Mouse (Mus musculus) hindbrain, embryonic 16.5 days (tissue): ENCODE data around the gene Rpl6. TPM values are rescaled to one million over a fixed set of nuclear protein-coding genes. Genes with fewer than 3 reads are reported as not detected.

ENCODE experiments used
- ATAC-seq: fragments of 200-750 bp; cut with Nextera tagmentation; 2 replicates; pipeline ENCODE4 v1.8.0; 2017; ENCODE audit warnings: moderate TSS enrichment, moderate library complexity
- H3K27ac ChIP-seq: fragments of 300-500 bp; sonication (generic); 2 replicates; pipeline ENCODE4 v1.5.1; 2014; ENCODE audit warnings: low read depth, mild to moderate bottlenecking, control low read depth, low read length, moderate library complexity
- H3K27me3 ChIP-seq: fragments of 300-500 bp; sonication (generic); replicated peaks from 2 replicates; pipeline ENCODE4 v1.6.1; 2014; ENCODE audit warnings: low read length; ENCODE audit not compliant: control insufficient read depth, insufficient read depth
- H3K36me3 ChIP-seq: fragments of 300-500 bp; sonication (generic); 2 replicates; pipeline ENCODE4 v1.6.1; 2014; ENCODE audit warnings: mild to moderate bottlenecking, low read length, moderate library complexity, mixed read lengths; ENCODE audit not compliant: control insufficient read depth, insufficient read depth
- H3K4me1 ChIP-seq: fragments of 300-500 bp; sonication (generic); 2 replicates; pipeline ENCODE4 v1.6.1; 2014; ENCODE audit warnings: low read depth, low read length; ENCODE audit not compliant: control insufficient read depth, insufficient read depth
- H3K4me2 ChIP-seq: fragments of 300-500 bp; sonication (generic); 2 replicates; pipeline ENCODE4 v1.6.1; 2014; ENCODE audit warnings: mild to moderate bottlenecking, low read length, control low read depth, moderate library complexity
- H3K4me3 ChIP-seq: fragments of 300-500 bp; sonication (generic); 2 replicates; pipeline ENCODE4 v1.5.1; 2014; ENCODE audit warnings: mild to moderate bottlenecking, low read length, control low read depth, moderate library complexity
- H3K9ac ChIP-seq: fragments of 300-500 bp; sonication (generic); 2 replicates; pipeline ENCODE4 v1.6.1; 2014; ENCODE audit warnings: low read depth, mild to moderate bottlenecking, control low read depth, low read length, moderate library complexity
- H3K9me3 ChIP-seq: fragments of 300-500 bp; sonication (generic); 2 replicates; pipeline ENCODE4 v1.6.1; 2014; ENCODE audit warnings: mild to moderate bottlenecking, low read length, moderate library complexity; ENCODE audit not compliant: control insufficient read depth
- WGBS: fragments of 180-500 bp; shearing (Covaris S2); extraction: QIAGEN DNeasy Blood & Tissue Kit; methylation state at CpG from one replicate; pipeline ENCODE4 v1.1.7; 2014; 5-methylcytosine and 5-hydroxymethylcytosine counted together
- polyA plus RNA-seq: library from polyadenylated mRNA; unstranded; fragments of >200 nt; fragmentation: Nextera tagmentation; extraction: Ambion mirVana; gene quantifications from 2 replicates; pipeline ENCODE4 v1.2.1, GENCODE M21; 2015

Rpl6 gene
- polyA plus RNA-seq, result 318 and 333 TPM in 2 replicates

GRCm38 (mm10) chr5:121204132-121205089 lies at the start of gene Rpl6:
Rpl6 (plus strand) TSS chr5:121204481.
- peak within 1 kb of the TSS; percentile 58 for H3K27ac ChIP-seq
- no peaks in the 10 kb centered on the region for H3K9me3 ChIP-seq
- H3K4me3 ChIP-seq, result peak within 1 kb of the TSS; percentile 60
- peak within 1 kb of the TSS; percentile 91 for H3K9ac ChIP-seq
- H3K27me3 ChIP-seq, result 0 out of 2 replicates have a peak, but pooled peaks cover 2% of the 10 kb centered on the region
- H3K36me3 ChIP-seq, result peaks cover 12% of the 10 kb centered on the region
- under 1% methylated on average over 52 of the region's 52 CpGs for WGBS
- peaks cover 11% of the 10 kb centered on the region for H3K4me1 ChIP-seq
- peak within 1 kb of the TSS; percentile 87 for H3K4me2 ChIP-seq
- peak; percentile 93 for ATAC-seq

GRCm38 (mm10) chr5:121156121-121156520 lies 48.2 kb upstream of the Rpl6 start:
- no peak overlapping the region for H3K4me3 ChIP-seq
- no peak overlapping the region for H3K4me2 ChIP-seq
- no peak overlapping the region for H3K9ac ChIP-seq
- no peaks in the 10 kb centered on the region for H3K9me3 ChIP-seq
- ATAC-seq, result no peak
- no peak overlapping the region for H3K27ac ChIP-seq
- no peaks in the 10 kb centered on the region for H3K4me1 ChIP-seq
- peaks cover 18% of the 10 kb centered on the region for H3K36me3 ChIP-seq
- 90% methylated on average over 4 of the region's 4 CpGs for WGBS
- no peaks in the 10 kb centered on the region for H3K27me3 ChIP-seq

GRCm38 (mm10) chr5:121157017-121157416 lies 47.3 kb upstream of the Rpl6 start:
- Histone ChIP-seq H3K4me3 (no peak overlapping the region), H3K4me1 (no peaks in the 10 kb centered on the region), H3K9ac (no peak overlapping the region), H3K4me2 (no peak overlapping the region), H3K36me3 (peaks cover 18% of the 10 kb centered on the region), H3K27ac (no peak overlapping the region), H3K27me3 (no peaks in the 10 kb centered on the region), H3K9me3 (no peaks in the 10 kb centered on the region)
- WGBS, result 80% methylated on average over 2 of the region's 2 CpGs
- ATAC-seq, result no peak

GRCm38 (mm10) chr5:121157489-121157888 lies 46.8 kb upstream of the Rpl6 start:
- no peak overlapping the region for H3K4me3 ChIP-seq
- WGBS, result 98% methylated on average over 5 of the region's 5 CpGs
- no peaks in the 10 kb centered on the region for H3K4me1 ChIP-seq
- H3K9ac ChIP-seq, result no peak overlapping the region
- no peak overlapping the region for H3K27ac ChIP-seq
- H3K36me3 ChIP-seq, result peaks cover 14% of the 10 kb centered on the region
- H3K4me2 ChIP-seq, result no peak overlapping the region
- H3K27me3 ChIP-seq, result no peaks in the 10 kb centered on the region
- ATAC-seq, result no peak
- H3K9me3 ChIP-seq, result no peaks in the 10 kb centered on the region

- Histone ChIP-seq H3K4me2 (no peak overlapping the region), H3K4me1 (no peaks in the 10 kb centered on the region), H3K27me3 (no peaks in the 10 kb centered on the region), H3K4me3 (no peak overlapping the region), H3K27ac (no peak overlapping the region), H3K9me3 (no peaks in the 10 kb centered on the region), H3K9ac (no peak overlapping the region), H3K36me3 (peaks cover 25% of the 10 kb centered on the region)
- no peak for ATAC-seq
- WGBS, result 90% methylated on average over 7 of the region's 7 CpGs
Observed at GRCm38 (mm10) chr5:121158966-121159365, 45.3 kb upstream of the Rpl6 start.

- H3K27ac ChIP-seq, result 0 out of 2 replicates have a peak overlapping the region, but pooled peaks have one; percentile 1
- no peak overlapping the region for H3K4me3 ChIP-seq
- 71% methylated on average over 5 of the region's 5 CpGs for WGBS
- peak; percentile 24; the same call in 1 of the 2 replicates for ATAC-seq
- H3K4me2 ChIP-seq, result no peak overlapping the region
- H3K4me1 ChIP-seq, result no peaks in the 10 kb centered on the region
- no peaks in the 10 kb centered on the region for H3K9me3 ChIP-seq
- H3K27me3 ChIP-seq, result no peaks in the 10 kb centered on the region
- no peak overlapping the region for H3K9ac ChIP-seq
- H3K36me3 ChIP-seq, result peaks cover 36% of the 10 kb centered on the region
Observed at GRCm38 (mm10) chr5:121162285-121162684, 42.0 kb upstream of the Rpl6 start.

GRCm38 (mm10) chr5:121162923-121163322 lies 41.4 kb upstream of the Rpl6 start:
- H3K9me3 ChIP-seq, result no peaks in the 10 kb centered on the region
- ATAC-seq, result no peak
- no peak overlapping the region for H3K9ac ChIP-seq
- no peak overlapping the region for H3K4me2 ChIP-seq
- H3K27me3 ChIP-seq, result no peaks in the 10 kb centered on the region
- no peaks in the 10 kb centered on the region for H3K4me1 ChIP-seq
- no peak overlapping the region for H3K27ac ChIP-seq
- no peak overlapping the region for H3K4me3 ChIP-seq
- H3K36me3 ChIP-seq, result peaks cover 35% of the 10 kb centered on the region
- WGBS, result 87% methylated on average over 7 of the region's 7 CpGs

GRCm38 (mm10) chr5:121166884-121167283 lies 37.4 kb upstream of the Rpl6 start:
- Histone ChIP-seq H3K4me2 (no peak overlapping the region), H3K36me3 (peaks cover 31% of the 10 kb centered on the region)
- ATAC-seq, result no peak

GRCm38 (mm10) chr5:121169588-121169987 lies 34.7 kb upstream of the Rpl6 start:
- H3K4me2 ChIP-seq, result no peak overlapping the region
- H3K9me3 ChIP-seq, result no peaks in the 10 kb centered on the region
- no peak for ATAC-seq
- H3K4me3 ChIP-seq, result no peak overlapping the region
- 81% methylated on average over 2 of the region's 2 CpGs for WGBS
- no peaks in the 10 kb centered on the region for H3K27me3 ChIP-seq
- H3K9ac ChIP-seq, result no peak overlapping the region
- no peaks in the 10 kb centered on the region for H3K4me1 ChIP-seq
- H3K36me3 ChIP-seq, result peaks cover 13% of the 10 kb centered on the region
- H3K27ac ChIP-seq, result no peak overlapping the region

More at GRCm38 (mm10) chr5:121166884-121167283, 37.4 kb upstream of the Rpl6 start:
- Histone ChIP-seq H3K4me3 (no peak overlapping the region), H3K27me3 (no peaks in the 10 kb centered on the region), H3K4me1 (no peaks in the 10 kb centered on the region), H3K27ac (no peak overlapping the region), H3K9ac (no peak overlapping the region), H3K9me3 (no peaks in the 10 kb centered on the region)
- 96% methylated on average over 6 of the region's 6 CpGs for WGBS
